Mouse (Mus musculus): ENCODE results near the gene Gm2431.
"Not testable (repeated sequence)": the region's sequence is repeated elsewhere in the genome, so short reads cannot be mapped to it uniquely, and the experiment has no call there.

The Gm2431 gene

DNA sequence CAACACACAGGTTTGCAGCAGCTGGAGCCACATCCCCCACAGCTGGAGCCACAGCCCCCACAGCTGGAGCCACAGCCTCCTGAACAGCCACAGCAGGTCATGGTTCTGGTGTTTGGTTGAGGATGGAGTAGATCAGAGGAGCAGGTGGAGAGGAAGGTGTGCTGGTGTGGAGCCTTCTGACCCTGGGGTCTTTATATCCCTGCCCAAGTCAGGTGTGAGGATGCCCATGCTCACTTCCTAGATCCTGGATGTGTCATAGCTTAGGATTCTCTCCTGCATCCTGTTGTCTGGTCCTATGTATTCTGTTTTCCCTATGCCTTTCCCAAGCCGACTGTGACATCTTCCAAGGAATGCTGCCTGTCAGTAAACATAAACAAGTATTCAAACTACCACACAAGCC, at the start of gene Gm2431:
Gene Gm2431, minus strand, starts transcription at position 101 of the 400 bp plus-strand sequence.
- not testable (repeated sequence) for DNase-seq (ENCODE audit: low spot score)

DNA sequence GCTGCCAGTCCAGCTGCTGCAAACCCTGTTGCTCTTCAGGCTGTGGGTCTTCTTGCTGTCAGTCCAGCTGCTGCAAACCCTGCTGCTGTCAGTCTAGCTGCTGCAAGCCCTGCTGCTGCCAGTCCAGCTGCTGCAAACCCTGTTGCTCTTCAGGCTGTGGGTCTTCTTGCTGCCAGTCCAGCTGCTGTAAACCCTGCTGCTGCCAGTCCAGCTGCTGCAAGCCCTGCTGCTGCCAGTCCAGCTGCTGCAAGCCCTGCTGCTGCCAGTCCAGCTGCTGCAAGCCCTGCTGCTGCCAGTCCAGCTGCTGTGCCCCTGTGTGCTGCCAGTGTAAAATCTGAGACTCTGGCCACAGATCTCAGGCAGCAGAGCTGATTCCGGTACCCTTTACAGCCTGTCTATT, 45.8 kb upstream of the Gm2431 start:
- not testable (repeated sequence) for DNase-seq (ENCODE audit: low spot score)

DNA sequence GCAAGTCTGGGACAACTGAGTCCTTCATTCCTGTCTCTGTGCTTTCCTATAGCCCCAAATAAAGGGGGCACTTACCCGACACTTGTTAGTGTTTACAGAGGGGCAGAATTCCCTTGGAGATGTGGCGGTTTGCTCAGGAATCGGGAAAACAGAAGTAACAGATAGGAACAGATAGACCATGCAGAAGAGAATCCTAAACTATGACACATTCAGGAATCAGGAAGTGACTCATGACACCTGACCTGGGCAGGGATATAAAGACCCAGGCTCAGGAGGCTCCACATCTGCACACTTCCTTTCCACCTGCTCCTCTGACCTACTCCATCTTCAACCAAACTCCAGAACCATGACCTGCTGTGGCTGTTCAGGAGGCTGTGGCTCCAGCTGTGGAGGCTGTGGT, 45.1 kb upstream of the Gm2431 start, which contains the start of gene Krtap5-4:
Gene Krtap5-4, plus strand, starts transcription at position 301 of the 400 bp plus-strand sequence.
- DNase-seq (ENCODE audit: low spot score), result no peak

DNA sequence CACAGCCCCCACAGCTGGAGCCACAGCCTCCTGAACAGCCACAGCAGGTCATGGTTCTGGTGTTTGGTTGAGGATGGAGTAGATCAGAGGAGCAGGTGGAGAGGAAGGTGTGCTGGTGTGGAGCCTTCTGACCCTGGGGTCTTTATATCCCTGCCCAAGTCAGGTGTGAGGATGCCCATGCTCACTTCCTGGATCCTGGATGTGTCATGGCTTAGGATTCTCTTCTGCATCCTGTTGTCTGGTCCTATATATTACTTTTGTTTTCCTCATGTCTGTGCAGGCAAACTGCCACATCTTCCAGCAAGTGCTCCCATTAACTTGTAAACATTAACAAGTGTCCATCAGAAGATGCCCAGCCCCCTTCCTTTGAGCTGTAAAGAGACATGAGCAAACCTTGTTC, 38.9 kb upstream of the Gm2431 start, which contains the start of gene Krtap5-1:
Gene Krtap5-1, minus strand, starts transcription at position 101 of the 400 bp plus-strand sequence.
- not testable (repeated sequence) for DNase-seq (ENCODE audit: low spot score)

DNA sequence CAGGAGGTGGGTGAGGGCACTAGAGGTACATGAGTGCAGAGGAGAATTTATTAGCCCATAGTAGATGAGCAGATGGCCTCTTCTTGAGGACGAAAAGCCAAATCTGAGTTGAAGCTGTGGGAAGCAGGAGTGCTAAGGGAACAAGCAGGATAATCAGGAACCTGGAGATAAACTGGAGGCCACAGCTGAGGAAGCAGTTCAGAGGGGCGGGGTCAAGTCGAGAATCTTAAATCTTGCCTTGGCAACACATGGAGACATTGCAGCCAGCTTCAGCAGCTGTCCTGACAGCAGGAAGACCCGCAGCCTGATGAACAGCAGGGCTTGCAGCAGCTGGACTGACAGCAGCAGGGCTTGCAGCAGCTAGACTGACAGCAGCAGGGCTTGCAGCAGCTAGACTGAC, 38.0 kb upstream of the Gm2431 start:
- DNase-seq (ENCODE audit: low spot score), result not testable (repeated sequence)

DNA sequence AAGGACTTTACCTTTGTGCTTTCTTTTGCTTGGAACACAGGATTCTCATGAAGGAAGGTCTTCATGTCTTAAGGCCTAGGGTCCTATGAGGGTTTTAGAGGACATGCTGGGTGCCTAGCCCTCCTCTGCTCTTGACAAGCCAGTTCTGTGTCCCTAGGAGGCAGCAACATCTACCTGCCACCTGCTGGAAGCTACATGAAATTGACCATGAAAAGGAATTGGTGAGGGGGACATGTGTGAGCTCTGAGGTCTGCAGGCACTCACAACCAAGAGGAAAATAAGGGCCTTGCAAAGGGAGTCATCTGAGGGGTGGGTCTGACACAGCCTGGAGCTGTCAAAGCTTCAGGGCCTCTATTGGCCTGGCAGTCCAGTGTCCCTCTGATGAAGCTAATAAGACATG, 37.3 kb upstream of the Gm2431 start:
- DNase-seq (ENCODE audit: low spot score), result no peak

DNA sequence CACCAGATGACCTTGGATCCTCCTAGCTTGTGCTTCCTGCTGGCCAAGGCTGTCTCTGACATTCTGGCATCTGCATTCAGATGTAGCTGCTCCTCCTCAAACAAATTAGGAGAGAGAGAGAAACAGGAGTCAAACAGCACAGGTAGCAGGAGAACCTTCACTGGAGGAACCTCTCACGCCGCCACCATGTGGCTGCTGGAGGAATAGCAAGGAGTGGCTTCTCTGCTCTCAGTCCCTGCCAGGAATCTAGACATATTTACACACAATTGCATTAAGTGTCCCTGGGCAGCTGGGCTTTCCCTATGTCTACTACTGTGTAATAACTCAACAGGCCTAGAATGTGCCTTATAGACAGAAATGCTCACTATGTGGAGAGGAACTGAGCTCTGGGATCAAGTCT, 35.7 kb upstream of the Gm2431 start:
- not testable (repeated sequence) for DNase-seq (ENCODE audit: low spot score)

DNA sequence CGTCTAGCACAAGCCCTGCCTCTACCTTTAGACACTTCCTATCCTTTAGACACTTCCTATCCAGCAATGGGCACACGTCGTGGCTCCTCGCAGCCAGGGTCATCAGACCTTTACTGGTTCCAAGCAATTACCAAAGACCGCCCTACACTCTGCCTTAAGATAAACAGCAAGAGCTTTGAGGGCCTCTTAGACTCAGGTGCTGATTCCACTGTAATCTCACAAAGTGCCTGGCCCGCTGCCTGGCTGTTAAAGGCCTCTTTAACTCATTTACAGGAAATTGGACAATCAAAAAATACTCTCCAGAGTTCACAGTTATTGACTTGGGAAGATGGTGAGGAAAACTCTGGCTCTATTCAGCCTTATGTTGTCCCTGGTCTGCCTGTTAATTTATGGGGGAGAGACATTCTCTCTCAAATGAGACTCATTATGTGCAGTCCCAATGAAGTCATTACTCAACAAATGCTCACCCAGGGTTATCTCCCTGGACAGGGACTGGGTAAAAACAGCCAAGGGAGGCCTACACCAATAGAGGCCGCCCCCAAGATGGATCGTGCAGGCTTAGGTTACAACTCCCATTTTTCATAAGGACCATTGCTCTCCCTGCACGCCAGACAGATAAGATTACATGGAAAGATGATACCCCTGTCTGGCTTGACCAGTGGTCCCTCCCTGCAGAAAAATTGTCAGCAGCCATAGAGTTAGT, 27.9 kb upstream of the Gm2431 start:
- DNase-seq (ENCODE audit: low spot score), result not testable (repeated sequence)

DNA sequence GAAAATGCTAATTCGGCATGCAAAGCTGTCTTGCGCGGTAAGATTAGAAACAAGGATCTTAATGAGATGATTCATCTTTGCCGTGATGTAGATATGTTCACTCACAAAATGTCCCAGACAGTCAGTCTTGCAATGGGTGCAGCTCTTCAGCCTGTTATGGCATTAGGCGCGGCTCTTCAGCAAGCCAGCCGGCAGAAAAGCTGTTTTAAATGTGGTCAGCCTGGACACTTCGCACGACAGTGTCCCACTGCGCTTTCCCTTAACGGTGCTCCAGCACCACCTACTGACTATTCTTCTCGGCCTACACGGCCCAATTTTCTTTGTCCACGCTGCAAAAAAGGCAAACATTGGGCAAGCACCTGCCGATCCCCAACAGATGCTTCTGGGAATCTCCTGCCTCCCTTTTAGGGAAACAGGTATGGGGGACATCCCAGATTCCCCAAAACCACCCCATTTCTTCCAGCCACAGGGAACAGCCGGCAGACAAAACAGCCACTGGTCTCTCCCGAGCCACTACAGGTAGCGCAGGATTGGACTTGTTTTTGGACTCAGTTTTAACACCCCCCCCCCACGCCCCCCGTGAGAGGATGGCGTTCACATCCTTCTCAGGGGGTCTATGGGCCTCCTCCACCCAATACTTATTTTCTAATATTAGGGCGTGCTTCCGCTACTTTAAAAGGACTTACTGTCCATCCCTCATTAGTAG, 27.1 kb upstream of the Gm2431 start:
- no peak for DNase-seq (ENCODE audit: low spot score)

DNA sequence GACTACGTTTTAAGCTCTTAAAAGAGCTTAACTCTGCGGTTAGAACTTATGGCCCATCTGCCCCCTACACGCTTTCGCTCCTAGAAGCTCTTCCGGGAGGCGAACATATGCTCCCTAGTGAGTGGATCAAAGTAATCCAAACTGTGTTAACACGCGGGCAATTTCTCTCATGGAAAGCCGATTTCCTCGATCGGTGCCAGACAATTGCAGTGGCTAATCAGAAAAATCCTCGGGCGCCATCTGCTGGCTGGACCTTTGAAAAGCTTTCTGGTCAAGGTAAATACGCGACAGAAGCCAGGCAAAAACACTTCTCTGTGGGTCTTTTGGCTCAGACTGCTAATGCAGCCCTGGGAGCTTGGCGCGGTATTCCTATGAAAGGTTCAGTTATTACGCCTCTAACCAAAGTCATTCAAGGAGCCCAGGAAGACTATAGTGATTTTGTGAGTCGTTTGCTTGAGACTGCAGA, 26.5 kb upstream of the Gm2431 start:
- DNase-seq (ENCODE audit: low spot score), result peak; percentile 81

DNA sequence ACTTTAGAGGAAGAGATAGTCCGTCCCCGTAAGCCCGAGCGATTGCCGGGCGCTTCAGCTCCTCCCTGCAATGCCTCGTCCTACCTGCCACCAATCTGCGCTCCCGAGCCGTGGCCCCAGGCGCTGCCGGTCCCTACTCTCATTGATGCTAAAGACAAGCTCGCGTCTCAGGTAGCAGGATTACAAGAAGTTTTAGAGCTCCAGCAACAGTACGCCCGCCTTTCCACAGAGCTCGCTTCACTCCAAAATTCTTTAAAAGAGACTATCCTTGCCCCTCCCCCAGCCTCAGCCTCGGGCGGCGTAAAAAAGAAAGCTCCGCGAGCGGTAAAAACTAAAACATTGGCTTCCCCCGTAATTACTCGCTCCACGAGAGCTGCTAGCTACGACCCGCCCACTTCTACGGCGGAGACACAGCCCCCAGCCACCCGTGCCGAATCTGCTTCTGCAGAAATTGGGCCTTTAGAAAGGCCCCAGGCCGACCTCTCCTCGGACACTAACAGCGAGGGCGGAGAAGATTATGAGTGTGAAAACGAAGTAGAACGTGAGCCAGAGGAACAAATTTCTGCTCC, 26.0 kb upstream of the Gm2431 start:
- DNase-seq (ENCODE audit: low spot score), result peak; percentile 70

DNA sequence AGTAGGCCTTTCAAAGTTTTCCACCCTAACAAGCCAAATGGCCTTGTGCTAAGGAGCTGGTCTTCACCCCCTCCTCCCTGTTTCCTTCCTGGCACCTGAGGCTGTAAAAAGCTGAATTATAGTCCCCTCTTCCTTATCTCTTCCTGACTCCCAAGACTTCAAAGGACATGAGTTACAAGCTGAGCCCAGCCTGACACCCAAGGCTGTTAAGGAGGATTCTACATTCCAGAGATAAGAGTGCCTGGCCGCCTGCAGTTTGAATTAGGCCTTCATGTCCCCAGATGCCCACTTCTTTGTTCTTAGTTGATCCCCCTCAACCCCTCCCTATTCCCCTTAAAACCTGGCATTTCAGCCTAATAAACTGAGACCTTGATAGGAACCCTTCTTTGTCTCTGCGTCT, 24.7 kb upstream of the Gm2431 start:
- not testable (repeated sequence) for DNase-seq (ENCODE audit: low spot score)

DNA sequence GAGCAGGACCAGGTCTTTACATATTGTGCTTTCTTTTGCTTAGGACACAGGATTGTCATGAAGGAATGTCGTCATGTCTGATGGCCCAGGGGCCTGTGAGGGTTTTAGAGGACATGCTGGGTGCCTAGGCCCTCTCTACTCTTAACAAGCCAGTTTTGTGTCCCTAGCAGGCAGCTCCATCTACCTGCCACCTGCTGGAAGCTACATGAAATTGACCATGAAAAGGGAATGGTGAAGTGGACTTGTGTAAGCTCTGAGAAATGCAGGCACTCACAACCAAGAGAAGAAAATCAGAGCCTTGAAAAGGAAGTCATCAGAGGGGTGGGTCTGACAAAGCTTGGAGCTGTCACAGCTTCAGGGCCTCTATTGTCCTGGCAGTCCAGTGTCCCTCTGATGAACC, 21.1 kb upstream of the Gm2431 start:
- DNase-seq (ENCODE audit: low spot score), result not testable (repeated sequence)

DNA sequence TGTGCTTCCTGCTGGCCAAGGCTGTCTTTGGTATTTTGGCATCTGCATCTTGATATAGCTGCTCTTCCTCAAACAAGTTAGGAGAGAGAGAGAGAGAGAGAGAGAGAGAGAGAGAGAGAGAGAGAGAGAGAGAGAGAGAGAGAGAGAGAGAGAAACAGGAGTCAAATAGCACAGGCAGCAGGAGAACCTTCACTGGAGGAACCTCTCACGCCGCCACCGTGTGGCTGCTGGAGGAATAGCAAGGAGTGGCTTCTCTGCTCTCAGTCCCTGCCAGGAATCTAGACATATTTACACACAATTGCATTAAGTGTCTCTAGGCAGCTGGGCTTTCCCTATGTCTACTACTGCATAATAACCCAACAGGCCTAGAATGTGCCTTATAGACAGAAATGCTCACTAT, 20.0 kb upstream of the Gm2431 start:
- peak; percentile 47 for DNase-seq (ENCODE audit: low spot score)

DNA sequence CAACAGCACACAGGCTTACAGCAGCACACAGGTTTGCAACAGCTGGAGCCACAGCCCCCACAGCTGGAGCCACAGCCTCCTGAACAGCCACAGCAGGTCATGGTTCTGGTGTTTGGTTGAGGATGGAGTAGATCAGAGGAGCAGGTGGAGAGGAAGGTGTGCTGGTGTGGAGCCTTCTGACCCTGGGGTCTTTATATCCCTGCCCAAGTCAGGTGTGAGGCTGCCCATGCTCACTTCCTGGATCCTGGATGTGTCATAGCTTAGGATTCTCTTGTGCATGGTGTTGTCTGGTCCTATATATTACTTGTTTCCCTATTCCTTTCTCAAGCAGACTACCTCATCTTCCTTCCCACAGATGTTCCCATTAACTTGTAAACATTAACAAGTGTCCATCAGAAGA, 16.1 kb upstream of the Gm2431 start, which contains the start of gene Gm4559:
Gene Gm4559, minus strand, starts transcription at position 101 of the 400 bp plus-strand sequence.
- not testable (repeated sequence) for DNase-seq (ENCODE audit: low spot score)

DNA sequence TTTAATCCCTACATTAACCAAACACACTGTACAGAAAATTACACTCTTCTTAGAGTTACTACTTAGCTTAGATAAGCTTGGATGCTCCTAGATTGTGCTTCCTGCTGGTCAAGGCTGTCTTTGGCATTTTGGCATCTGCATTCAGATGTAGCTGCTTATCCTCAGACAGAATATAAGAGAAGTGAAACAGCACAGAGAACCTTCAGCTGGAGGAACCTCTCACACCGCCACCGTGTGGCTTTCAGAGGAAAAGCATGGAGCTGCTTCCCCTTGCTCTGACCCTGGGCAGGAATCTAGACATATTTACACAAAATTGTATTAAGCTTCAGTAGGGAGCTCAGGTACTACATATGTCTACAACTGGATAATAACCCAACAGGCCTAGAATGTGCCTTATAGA, 2.6 kb downstream of the Gm2431 start:
- DNase-seq (ENCODE audit: low spot score), result no peak

DNA sequence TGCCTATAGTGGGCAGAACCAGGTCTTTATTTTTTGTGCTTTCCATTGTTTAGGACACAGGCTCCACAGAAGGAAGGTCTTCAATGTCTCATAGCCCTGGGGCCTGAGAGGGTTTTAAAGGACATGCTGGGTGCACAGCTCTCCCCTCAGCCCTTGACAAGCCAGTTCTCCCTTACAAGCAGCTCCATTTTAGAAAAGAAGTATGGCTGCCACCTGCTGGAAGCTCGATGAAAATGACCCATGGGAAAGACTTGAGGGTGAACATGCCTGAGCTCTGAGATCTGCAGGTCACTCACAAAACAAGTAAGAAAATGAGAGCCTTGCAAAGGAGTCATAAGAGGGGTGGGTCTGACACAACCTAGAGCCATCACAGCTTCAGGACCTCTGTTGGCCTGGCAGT, 8.3 kb downstream of the Gm2431 start:
- DNase-seq (ENCODE audit: low spot score), result no peak

DNA sequence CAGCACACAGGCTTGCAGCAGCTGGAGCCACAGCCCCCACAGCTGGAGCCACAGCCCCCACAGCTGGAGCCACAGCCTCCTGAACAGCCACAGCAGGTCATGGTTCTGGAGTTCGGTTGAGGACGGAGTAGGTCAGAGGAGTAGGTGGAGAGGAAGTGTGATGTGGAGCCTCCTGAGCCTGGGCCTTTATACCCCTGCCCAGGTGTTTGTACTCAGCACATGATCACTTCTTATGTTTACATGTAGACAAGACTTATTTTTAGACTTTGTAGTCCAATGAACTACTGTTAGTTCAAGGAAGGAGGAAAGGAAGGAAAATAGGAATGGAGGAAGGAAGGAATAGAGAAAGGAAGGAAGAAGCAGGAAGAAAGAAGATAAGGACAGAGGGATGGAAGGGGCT, 17.2 kb downstream of the Gm2431 start, which contains the start of gene Gm40460:
Gene Gm40460, minus strand, starts transcription at position 101 of the 400 bp plus-strand sequence.
- no peak for DNase-seq (ENCODE audit: low spot score)

DNA sequence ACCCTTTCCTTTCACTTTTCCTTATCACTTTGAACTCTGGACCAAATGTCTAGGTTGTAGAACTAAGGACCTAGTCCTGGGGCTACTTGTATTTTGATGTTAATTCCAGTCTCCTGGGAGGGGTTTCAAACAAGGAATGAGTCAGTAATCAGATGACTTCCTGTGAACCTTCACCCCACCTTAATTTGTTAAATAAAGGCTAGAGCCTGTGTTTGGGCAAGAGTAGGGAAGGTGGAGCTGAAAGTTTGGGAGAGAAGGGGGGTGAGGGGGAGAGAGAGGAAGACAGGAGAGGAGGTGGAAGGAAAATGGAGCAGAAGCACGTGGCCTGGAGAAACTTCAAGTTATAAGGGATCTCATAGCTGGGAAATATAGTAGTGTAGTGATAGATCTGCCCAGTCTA, 26.6 kb downstream of the Gm2431 start:
- no peak for DNase-seq (ENCODE audit: low spot score)

DNA sequence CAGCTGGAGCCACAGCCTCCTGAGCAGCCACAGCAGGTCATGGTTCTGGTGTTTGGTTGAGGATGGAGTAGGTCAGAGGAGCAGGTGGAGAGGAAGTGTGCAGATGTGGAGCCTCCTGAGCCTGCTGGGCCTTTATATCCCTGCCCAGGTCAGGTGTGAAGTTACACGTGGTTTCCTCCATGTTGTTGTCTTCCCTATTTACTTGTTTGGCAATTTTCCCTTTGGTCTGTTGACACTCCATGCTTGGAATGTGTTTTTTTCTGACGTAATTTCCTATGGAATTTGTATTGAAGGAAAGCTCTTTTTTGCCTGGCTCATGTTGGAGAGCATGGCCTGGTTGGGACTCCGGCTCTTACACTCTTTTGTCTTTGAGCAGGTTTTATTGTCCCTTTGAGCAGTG, 28.3 kb downstream of the Gm2431 start, which contains the start of gene Krtap5-5:
Gene Krtap5-5, minus strand, starts transcription at position 101 of the 400 bp plus-strand sequence.
- not testable (repeated sequence) for DNase-seq (ENCODE audit: low spot score)

DNA sequence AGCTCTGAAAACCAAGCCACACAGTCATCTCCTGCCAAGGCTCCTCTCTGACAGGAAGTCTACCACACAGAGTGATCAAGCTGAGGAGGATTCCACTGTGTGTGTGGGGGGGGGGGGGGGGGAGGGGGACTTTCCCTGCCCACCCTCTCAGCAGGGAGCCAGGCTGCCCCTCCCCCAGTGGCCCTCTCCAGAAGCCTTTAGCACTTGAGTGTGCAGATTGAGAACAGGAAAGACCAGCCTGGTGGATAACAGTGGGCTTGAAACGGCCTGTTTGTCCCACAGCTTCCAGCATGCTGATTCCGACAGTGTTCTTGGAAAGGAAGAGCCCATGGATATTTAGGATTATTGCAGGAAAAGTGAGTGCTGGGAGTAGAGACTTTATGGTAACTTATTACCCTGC, 33.6 kb downstream of the Gm2431 start:
- DNase-seq (ENCODE audit: low spot score), result no peak

DNA sequence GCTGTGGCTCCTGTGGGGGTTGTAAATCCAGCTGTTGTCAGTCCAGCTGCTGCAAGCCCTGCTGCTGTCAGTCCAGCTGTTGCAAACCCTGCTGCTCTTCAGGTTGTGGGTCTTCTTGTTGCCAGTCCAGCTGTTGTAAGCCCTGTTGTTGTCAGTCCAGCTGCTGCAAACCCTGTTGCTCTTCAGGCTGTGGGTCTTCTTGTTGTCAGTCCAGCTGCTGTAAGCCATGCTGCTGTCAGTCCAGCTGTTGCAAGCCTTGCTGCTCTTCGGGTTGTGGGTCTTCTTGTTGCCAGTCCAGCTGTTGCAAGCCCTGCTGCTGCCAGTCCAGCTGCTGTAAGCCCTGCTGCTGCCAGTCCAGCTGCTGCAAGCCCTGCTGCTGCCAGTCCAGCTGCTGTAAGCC, 46.0 kb downstream of the Gm2431 start:
- DNase-seq (ENCODE audit: low spot score), result not testable (repeated sequence)

DNA sequence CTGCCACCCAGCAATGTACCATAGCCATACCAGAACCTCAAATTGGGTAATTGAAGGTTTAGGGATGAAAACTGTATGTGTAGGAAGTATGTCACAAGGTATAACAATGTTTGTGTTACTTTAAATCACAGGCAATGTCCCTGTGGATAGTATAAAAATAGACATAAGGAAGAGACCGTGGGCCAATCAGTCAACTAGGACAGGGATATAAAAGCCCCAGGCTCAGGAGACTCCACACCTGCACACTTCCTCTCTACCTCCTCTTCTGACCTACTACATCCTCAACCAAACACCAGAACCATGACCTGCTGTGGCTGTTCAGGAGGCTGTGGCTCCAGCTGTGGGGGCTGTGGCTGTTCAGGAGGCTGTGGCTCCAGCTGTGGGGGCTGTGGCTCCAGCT, 46.6 kb downstream of the Gm2431 start, which contains the start of gene Gm7579:
Gene Gm7579, plus strand, starts transcription at position 301 of the 400 bp plus-strand sequence.
- no peak for DNase-seq (ENCODE audit: low spot score)

All from T-cell, adult 2 months (primary cell).